Mouse (Mus musculus) ES-E14 (cell line): ENCODE measurements at regions not wholly inside any gene's neighbourhood (a gene's known extent, or its start where the extent isn't known, plus 50 kb on each side); places are given as distances from the start of the nearest gene placed in this dataset.
"Not testable (repeated sequence)": the region's sequence is repeated elsewhere in the genome, so short reads cannot be mapped to it uniquely, and the experiment has no call there.

ENCODE experiments used
- CHD2 ChIP-seq: IDR thresholded peaks from 2 replicates; pipeline ENCODE4 v1.6.1; 2014; ENCODE audit warnings: mild to moderate bottlenecking, low read depth, low read length, inconsistent platforms
- HCFC1 ChIP-seq: IDR thresholded peaks from 2 replicates; pipeline ENCODE4 v1.6.1; 2012; ENCODE audit warnings: low read length, inconsistent platforms, borderline replicate concordance; ENCODE audit not compliant: insufficient read depth
- MAFK ChIP-seq: IDR thresholded peaks from 2 replicates; pipeline ENCODE4 v1.6.1; 2014; ENCODE audit warnings: mild to moderate bottlenecking, low read depth, low read length, inconsistent platforms; ENCODE audit not compliant: insufficient read depth
- ZC3H11A ChIP-seq: IDR thresholded peaks from 2 replicates; pipeline ENCODE4 v1.6.1; 2012; ENCODE audit warnings: low read depth, mild to moderate bottlenecking, inconsistent platforms, low read length, borderline replicate concordance
- ZNF384 ChIP-seq: IDR thresholded peaks from 2 replicates; pipeline ENCODE4 v1.6.1; 2012; ENCODE audit warnings: low read depth, low read length, inconsistent platforms

GRCm38 (mm10) chr11:52480111-52480510 lies 83.9 kb downstream of the 9530068E07Rik start:
- not testable (repeated sequence) for TF ChIP-seq ZNF384, CHD2, MAFK, ZC3H11A, HCFC1
